Mouse (Mus musculus) testis, postnatal 10 days (tissue): ENCODE data around the gene Ctf2.
A peak's percentile ranks its signal among the peaks of the same experiment; 100 is the strongest.
"Not testable (repeated sequence)": the region's sequence is repeated elsewhere in the genome, so short reads cannot be mapped to it uniquely, and the experiment has no call there.

Experiments
- DNase-seq: peaks from one replicate; pipeline ENCODE4 v3.0.0; 2021; ENCODE audit warnings: low spot score

Ctf2 gene

GRCm38 (mm10) chr7:127732066-127732465, at the start of gene Ctf2:
TSS of gene Ctf2 (minus strand) at chr7:127732166.
- DNase-seq: not testable (repeated sequence)

- no peak for DNase-seq
These were observed 46.4 kb upstream of the Ctf2 start for GRCm38 (mm10) chr7:127778350-127778749.

GRCm38 (mm10) chr7:127777474-127778266, 45.7 kb upstream of the Ctf2 start:
- peak; percentile 87 for DNase-seq

- peak; percentile 99 for DNase-seq
These were observed 45.0 kb upstream of the Ctf2 start for GRCm38 (mm10) chr7:127776878-127777473.

- peak; percentile 98 for DNase-seq
These were observed 44.5 kb upstream of the Ctf2 start, which contains the start of gene Setd1a for GRCm38 (mm10) chr7:127776426-127776825. TSS of gene Setd1a (plus strand) at chr7:127776670.

GRCm38 (mm10) chr7:127775837-127776236, 43.9 kb upstream of the Ctf2 start:
- DNase-seq: not testable (repeated sequence)

- DNase-seq: peak; percentile 83
These were observed 41.9 kb upstream of the Ctf2 start for GRCm38 (mm10) chr7:127773664-127774384.

GRCm38 (mm10) chr7:127772557-127772956, 40.6 kb upstream of the Ctf2 start:
- DNase-seq: no peak

- no peak for DNase-seq
These were observed 40.1 kb upstream of the Ctf2 start for GRCm38 (mm10) chr7:127772080-127772479.

GRCm38 (mm10) chr7:127771262-127771661, 39.3 kb upstream of the Ctf2 start:
- DNase-seq: no peak

GRCm38 (mm10) chr7:127770039-127770905, 38.3 kb upstream of the Ctf2 start:
- DNase-seq: no peak

GRCm38 (mm10) chr7:127769651-127770038, 37.7 kb upstream of the Ctf2 start, which contains the start of gene Orai3:
TSS of gene Orai3 (plus strand) at chr7:127769815.
- peak; percentile 89 for DNase-seq

GRCm38 (mm10) chr7:127768997-127769593, 37.1 kb upstream of the Ctf2 start:
- DNase-seq: peak; percentile 95

GRCm38 (mm10) chr7:127768346-127768996, 36.5 kb upstream of the Ctf2 start:
- DNase-seq: no peak

GRCm38 (mm10) chr7:127767671-127768345, 35.8 kb upstream of the Ctf2 start:
- DNase-seq: no peak

GRCm38 (mm10) chr7:127766851-127767609, 35.1 kb upstream of the Ctf2 start:
- DNase-seq: no peak

- DNase-seq: no peak
These were observed 33.8 kb upstream of the Ctf2 start for GRCm38 (mm10) chr7:127765756-127766155.

GRCm38 (mm10) chr7:127763642-127764041, 31.7 kb upstream of the Ctf2 start:
- DNase-seq: no peak

GRCm38 (mm10) chr7:127761026-127761425, 29.1 kb upstream of the Ctf2 start:
- DNase-seq: peak; percentile 84
